Mouse (Mus musculus): Measurements from ENCODE around the gene Krtcap2.
"Not testable (repeated sequence)": the region's sequence is repeated elsewhere in the genome, so short reads cannot be mapped to it uniquely, and the experiment has no call there.

Krtcap2 gene

DNA sequence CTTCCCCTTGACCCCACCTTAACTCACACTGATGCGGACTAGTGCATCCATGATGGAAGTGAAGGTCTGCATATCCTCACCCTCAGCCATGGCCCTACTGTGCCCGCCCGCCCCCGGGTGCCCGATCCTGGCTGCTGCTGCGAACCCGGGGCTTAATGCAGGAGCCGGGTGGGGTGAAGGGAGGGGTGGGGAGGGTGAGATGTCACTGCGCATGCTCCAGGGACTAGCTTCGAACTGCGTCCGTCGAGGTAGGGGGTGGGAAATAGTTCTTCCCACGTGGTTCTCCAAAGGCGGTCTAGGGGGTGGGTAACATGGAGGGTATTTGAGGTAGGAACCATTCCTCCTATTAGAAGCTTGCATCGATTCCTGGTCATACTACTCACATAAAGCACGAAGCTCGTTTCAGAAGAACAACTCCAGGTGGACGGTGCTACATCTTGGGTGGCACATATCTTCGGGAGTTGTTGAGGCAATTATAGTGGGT is at the start of gene Krtcap2:
TSS of gene Krtcap2 (plus strand) at position 279 of the 484 bp plus-strand sequence.
- no peak for DNase-seq (ENCODE audit: low read depth, low spot score)

DNA sequence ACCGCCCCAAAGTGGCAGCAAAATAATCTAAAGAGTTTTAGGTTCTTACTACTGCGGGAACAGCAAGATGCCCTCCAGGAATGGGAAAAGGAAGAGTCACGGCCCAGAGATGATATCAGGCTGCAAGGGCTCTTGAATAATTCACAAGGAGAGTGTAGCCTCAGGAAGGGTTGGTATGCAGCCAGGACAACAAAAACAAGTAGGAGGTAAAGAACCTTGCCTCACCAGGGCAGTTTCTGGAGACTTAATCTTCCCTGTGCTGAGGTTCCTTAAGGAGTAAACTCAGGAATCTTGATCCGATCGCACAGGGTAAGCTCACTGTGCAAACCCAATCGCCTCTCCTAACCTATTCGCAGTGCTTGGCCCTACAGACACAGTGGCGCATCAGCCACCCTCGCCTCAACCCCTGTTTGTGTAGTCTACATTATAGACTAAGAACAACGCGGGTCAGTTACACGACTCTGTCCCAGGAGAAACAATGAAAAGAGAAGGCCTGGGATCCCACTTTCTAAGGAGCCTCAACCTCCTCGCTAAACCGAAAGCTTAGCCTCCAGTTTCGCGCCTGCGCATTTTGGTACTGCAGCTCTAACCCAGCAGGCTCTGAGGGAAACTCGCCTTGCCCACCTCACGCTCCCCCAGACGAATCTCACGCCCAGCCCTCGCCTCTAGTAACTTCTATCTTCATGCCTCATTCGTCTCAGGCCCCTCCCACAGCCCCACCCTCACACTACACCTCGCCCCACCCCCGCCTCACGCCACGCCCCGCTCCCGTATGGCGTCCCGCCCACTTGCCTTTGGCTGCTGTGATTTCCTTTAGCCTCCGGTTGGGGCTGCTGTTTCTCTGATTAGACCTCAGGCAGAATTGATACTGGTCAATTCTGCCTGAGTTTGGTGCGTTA is 49.5 kb upstream of the Krtcap2 start:
- peak; percentile 80 for DNase-seq (ENCODE audit: low read depth, low spot score)

DNA sequence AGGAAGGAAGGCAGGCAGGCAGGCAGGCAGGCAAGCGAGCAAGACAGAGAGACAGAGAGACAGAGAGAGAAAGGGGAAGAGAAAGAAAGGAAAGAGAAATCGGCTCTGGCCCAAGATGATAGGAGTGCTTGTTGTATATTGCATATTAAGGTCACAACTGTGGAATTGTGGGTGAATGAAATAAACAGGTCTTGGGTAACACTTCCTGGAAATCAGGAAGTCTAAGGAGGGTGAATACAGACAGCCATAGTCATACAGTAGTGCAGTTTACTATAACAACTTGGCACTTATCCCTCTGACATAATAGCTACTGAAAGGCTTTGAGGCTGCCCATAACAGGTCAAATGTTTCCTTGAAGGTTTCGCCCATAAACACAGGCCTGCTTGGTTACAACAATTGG is 45.9 kb upstream of the Krtcap2 start:
- DNase-seq (ENCODE audit: low read depth, low spot score), result no peak

GRCm38 (mm10) chr3:89202253-89203141 is 43.3 kb upstream of the Krtcap2 start, which contains the start of gene Gba:
Gba (plus strand) TSS chr3:89202928.
- DNase-seq (ENCODE audit: low read depth, low spot score), result peak; percentile 86

DNA sequence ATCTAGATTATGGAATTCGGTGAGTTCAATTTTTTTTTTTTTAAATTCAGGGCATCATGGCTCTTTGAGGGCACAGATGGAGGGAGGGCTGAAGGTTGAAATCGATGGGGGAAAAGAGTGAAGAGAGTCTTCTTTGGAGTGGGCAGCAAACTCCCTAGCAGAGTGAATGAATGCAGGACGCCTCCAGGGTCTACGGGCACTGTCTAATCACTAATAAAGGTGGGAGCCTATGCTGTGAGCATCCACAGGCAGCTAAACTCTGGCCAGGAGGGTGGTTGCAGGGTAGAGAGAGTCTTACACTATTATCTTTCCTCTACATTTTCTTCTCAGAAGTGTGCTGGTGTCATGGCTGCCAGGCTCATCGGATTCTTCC is 42.6 kb upstream of the Krtcap2 start:
- no peak for DNase-seq (ENCODE audit: low read depth, low spot score)

GRCm38 (mm10) chr3:89206079-89206478 is 39.7 kb upstream of the Krtcap2 start:
- DNase-seq (ENCODE audit: low read depth, low spot score), result no peak

- no peak for DNase-seq (ENCODE audit: low read depth, low spot score)
These were observed 39.1 kb upstream of the Krtcap2 start for GRCm38 (mm10) chr3:89206695-89207094.

GRCm38 (mm10) chr3:89208075-89208657 is 37.6 kb upstream of the Krtcap2 start:
- no peak for DNase-seq (ENCODE audit: low read depth, low spot score)

DNA sequence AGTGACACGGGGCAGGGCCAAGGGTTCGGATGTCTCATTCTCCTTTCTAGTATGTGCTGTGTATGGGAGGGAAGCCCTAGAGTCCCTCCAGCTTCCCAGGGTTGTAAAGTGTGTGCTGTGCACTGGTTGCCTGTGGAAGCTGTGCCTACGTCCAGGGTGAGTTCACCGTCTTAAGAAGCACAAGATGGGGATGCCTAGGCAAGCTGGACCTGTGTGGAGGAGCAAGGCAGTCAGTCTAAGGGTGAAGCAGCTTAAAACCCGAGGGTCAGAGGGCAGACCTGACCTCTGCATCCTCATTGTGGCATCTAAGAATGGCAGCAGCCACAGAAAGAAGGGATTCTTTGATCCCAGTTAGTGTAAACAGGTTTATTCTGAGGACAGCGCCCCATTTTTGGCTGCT is 37.0 kb upstream of the Krtcap2 start:
- DNase-seq (ENCODE audit: low read depth, low spot score), result no peak

- no peak for DNase-seq (ENCODE audit: low read depth, low spot score)
These were observed 36.0 kb upstream of the Krtcap2 start for GRCm38 (mm10) chr3:89209731-89210130.

DNA sequence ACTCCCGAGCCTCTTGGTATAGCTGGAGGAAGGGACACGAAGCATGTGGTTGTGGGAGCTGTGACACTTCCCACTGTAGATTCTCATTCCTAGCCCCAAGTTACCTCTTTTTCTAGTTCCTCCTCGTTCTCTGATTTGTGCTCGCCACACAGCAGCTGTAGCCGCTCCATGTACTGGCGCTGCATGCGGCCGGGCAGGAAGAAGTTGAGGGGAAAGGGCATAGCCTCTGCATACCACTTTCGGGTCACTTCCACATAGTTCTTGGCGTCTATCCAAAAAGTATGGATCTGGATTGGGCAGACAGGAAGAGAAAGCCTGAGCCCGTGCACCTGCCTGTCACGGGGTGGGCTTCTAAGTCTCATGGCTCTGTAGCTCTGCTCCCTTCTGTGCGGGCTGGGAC is 35.6 kb upstream of the Krtcap2 start:
- no peak for DNase-seq (ENCODE audit: low read depth, low spot score)

GRCm38 (mm10) chr3:89210731-89211130 is 35.0 kb upstream of the Krtcap2 start:
- no peak for DNase-seq (ENCODE audit: low read depth, low spot score)

GRCm38 (mm10) chr3:89213803-89214530 is 31.8 kb upstream of the Krtcap2 start:
- peak; percentile 85 for DNase-seq (ENCODE audit: low read depth, low spot score)

DNA sequence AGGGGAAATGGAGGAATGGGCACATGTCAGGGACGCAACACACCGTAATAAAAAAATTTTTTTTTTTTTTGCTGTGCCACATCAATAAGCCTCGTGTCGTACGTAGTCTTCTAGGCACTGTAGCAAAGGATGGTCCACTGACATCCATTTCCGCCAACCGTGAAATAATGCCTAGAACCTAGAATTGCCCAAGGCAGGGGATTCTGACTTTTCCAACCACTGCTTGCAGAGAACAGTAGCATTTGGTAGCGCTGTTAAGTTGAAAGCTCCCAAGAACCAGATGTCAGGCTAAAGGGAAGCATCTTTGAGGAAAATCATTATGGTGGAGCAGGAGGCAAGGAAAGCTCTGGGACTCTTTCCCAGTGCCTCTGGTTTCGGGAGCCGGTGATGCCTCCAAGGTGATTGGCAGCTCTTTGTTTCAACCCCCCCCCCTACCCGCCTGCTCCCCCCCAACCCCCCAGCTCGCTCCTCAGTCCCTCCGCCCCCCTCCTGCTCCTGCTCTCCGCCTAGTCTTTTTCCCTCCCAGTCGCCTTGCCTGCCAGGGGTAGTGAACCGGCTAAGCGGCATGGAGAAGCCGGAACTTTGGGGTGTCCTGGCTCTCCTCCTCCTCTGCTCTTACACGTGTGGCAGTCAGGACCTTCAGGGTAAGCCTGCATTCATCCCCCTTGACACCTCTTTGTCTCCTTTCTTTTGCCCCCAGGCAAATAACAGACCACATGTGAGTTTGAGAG is 30.9 kb upstream of the Krtcap2 start, which contains the start of gene Thbs3:
TSS of gene Thbs3 (plus strand) at position 500 of the 731 bp plus-strand sequence.
- no peak for DNase-seq (ENCODE audit: low read depth, low spot score)

DNA sequence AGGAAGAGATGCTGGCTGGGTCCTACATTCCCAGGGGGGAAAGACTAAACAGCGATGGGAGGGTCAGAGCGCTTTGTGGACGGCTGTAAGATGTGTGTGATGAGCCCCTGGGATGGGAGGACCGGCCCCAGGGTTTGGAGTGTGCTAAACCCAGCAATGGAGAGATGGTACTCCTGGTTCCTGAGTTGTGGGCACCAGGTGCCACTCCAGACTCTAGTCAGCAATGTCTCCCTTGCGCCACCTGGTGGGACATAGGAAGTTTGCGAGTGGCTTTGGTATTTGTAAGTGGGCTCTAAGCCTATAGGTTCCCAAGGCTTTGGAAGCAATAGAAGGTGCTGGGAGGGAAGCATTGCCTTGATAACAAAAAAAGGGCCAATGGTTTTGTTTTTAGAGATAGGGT is 29.9 kb upstream of the Krtcap2 start:
- peak; percentile 85 for DNase-seq (ENCODE audit: low read depth, low spot score)

- not testable (repeated sequence) for DNase-seq (ENCODE audit: low read depth, low spot score)
These were observed 29.4 kb upstream of the Krtcap2 start for GRCm38 (mm10) chr3:89216407-89216806.

- no peak for DNase-seq (ENCODE audit: low read depth, low spot score)
These were observed 27.5 kb upstream of the Krtcap2 start for GRCm38 (mm10) chr3:89218271-89218670.

GRCm38 (mm10) chr3:89219546-89219945 is 26.2 kb upstream of the Krtcap2 start:
- no peak for DNase-seq (ENCODE audit: low read depth, low spot score)

GRCm38 (mm10) chr3:89221167-89221566 is 24.6 kb upstream of the Krtcap2 start:
- DNase-seq (ENCODE audit: low read depth, low spot score), result no peak

GRCm38 (mm10) chr3:89224796-89225195 is 21.0 kb upstream of the Krtcap2 start:
- no peak for DNase-seq (ENCODE audit: low read depth, low spot score)

All from retina, postnatal 7 days (tissue).